Mouse (Mus musculus): ENCODE results near the gene Surf4. TPM values are rescaled to one million over a fixed set of nuclear protein-coding genes. Genes with fewer than 3 reads are reported as not detected.

The Surf4 gene
- 382 and 644 TPM in 2 replicates for polyA plus RNA-seq (2012; rRNA removed)

DNA sequence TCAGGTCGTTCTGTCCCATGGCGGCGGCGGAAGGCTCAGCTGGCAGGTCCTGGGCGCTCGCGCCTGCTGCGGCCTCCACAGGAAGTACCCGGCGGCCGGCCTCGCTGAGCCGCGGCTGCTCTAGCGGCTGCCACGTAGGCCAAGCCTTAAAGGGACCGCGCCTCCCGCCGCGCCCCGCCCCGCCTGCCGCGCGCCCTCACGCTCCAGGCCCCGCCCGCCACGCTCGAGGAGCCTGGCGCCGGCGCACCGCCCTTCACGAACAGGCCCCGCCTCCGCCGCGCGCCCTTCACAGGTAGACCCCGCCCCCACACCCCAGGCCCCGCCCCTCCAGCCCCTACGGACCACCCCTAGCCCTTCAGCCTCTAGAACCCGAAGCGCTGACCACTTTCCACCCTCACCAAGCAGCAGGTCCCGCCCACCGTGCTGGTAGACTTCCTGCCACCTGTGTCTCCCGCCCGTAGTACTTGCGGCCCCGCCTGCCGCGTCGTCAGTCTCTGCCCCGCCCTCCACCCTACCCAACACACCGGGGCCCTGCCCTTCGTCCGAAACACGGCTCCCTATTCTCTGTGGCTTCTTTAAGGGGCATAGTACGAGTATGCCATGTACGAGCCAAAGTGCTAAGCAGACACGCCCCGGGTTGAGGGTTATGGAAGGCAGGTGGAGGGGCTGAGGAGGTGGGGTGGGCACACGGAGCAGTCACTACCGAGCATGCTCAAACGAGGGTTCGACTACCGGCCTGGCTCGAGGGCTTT lies at the start of gene Surf4, which contains the start of gene Stkld1:
Surf4 (minus strand) TSS at position 625 of the 752 bp plus-strand sequence.
Stkld1 (plus strand) TSS at position 744 of the 752 bp plus-strand sequence.
- Histone ChIP-seq H3K4me3 (ENCODE audit: low read depth, low read length) (peak within 1 kb of the TSS; percentile 94), H3K36me3 (ENCODE audit: control insufficient read depth, insufficient read depth, low read length) (peaks cover 14% of the 10 kb centered on the region), H3K27me3 (ENCODE audit: control insufficient read depth, insufficient read depth, low read length) (no peaks in the 10 kb centered on the region), H3K27ac (ENCODE audit: insufficient read depth, low read depth, low read length) (peak within 1 kb of the TSS; percentile 93), H3K4me1 (ENCODE audit: control insufficient read depth, insufficient read depth, insufficient read length, low read length) (peaks cover 32% of the 10 kb centered on the region)
- under 1% methylated on average over 55 of the region's 70 CpGs for WGBS
- TF ChIP-seq CTCF (IDR thresholded peaks at IDR 0.05; ENCODE audit: extremely low read depth, insufficient read length, insufficient replicate concordance, low read depth, low read length) (no peak), POLR2A (IDR thresholded peaks at IDR 0.05; ENCODE audit: low read depth, low read length) (peak; percentile 95)

DNA sequence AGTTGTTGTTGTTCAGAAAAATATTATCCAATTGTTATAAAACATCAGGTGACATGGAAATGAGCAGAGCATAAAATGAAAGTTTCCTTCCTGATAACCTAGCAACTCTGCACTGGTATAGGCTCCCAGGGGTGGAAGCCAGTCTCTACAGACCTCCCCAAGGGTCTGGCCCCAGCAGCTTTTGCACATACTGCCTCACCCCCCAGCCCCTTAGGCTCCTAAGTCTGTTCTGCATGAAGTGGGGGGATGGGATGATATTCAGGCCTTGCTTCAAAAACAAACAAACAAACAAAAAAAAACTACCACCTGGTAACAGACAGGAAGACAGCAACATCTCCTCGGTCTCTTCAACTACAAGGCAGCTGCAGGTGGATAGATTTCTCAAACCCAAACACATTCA lies 46.6 kb upstream of the Surf4 start:
- TF ChIP-seq POLR2A (IDR thresholded peaks at IDR 0.05; ENCODE audit: low read depth, low read length) (no peak), CTCF (IDR thresholded peaks at IDR 0.05; ENCODE audit: extremely low read depth, insufficient read length, insufficient replicate concordance, low read depth, low read length) (no peak)
- WGBS: 76% methylated on average over 1 of the region's 1 CpGs
- H3K27ac ChIP-seq (ENCODE audit: insufficient read depth, low read depth, low read length): no peak overlapping the region
- no peak overlapping the region for H3K4me3 ChIP-seq (ENCODE audit: low read depth, low read length)
- H3K36me3 ChIP-seq (ENCODE audit: control insufficient read depth, insufficient read depth, low read length): no peaks in the 10 kb centered on the region
- no peaks in the 10 kb centered on the region for H3K27me3 ChIP-seq (ENCODE audit: control insufficient read depth, insufficient read depth, low read length)
- H3K4me1 ChIP-seq (ENCODE audit: control insufficient read depth, insufficient read depth, insufficient read length, low read length): no peaks in the 10 kb centered on the region; the same call in 1 of the 2 replicates

DNA sequence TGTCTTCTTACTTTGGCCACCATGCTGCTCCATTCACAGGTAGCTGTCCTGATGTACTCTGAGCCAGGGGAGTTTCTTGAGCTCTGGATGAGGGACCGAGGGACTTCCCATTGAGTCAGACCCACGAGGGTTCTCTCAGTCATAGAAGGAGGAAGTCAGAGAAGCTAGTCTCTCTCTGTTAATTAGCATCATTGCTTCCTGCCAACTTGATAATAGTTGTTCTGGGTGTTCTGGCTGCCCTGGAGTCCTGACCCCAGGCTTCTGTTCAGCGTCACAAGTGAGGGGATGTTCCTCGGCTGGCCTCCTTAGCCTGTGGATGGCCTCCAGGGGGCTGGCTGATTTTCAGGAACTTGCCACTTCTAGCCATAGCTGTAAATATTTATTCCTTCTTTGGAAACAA lies 40.2 kb upstream of the Surf4 start:
- Histone ChIP-seq H3K27me3 (ENCODE audit: control insufficient read depth, insufficient read depth, low read length) (peaks cover 3% of the 10 kb centered on the region; the same call in 1 of the 2 replicates), H3K4me3 (ENCODE audit: low read depth, low read length) (no peak overlapping the region), H3K27ac (ENCODE audit: insufficient read depth, low read depth, low read length) (peak overlapping the region; percentile 42; the same call in 1 of the 2 replicates), H3K36me3 (ENCODE audit: control insufficient read depth, insufficient read depth, low read length) (no peaks in the 10 kb centered on the region), H3K4me1 (ENCODE audit: control insufficient read depth, insufficient read depth, insufficient read length, low read length) (peaks cover 4% of the 10 kb centered on the region; the same call in 1 of the 2 replicates)
- TF ChIP-seq POLR2A (IDR thresholded peaks at IDR 0.05; ENCODE audit: low read depth, low read length) (no peak), CTCF (IDR thresholded peaks at IDR 0.05; ENCODE audit: extremely low read depth, insufficient read length, insufficient replicate concordance, low read depth, low read length) (no peak)
- 33% methylated on average over 4 of the region's 4 CpGs for WGBS

DNA sequence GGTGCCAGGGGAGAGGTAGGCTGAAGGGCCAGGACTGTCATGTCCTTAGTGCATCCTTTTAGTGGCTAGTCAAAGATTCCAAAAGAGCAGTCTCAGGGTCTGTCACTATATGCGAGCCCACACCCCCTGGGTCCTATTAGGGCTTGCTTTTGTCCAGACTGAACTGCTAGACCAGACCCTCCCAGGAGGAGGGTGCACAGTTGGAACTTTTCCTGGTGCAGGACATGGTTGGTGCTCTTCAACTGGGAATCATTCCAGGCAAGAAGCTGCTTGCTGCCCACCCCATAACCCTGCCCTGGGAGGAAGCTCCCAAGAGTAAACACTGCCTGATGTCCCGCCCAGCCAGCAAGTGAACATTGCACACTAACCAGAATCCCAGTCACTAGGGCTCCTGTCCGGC lies 39.4 kb upstream of the Surf4 start, which contains the start of gene Adamts13:
Adamts13 (plus strand) TSS at position 301 of the 400 bp plus-strand sequence.
- WGBS: 43% methylated on average over 3 of the region's 3 CpGs
- Histone ChIP-seq H3K36me3 (ENCODE audit: control insufficient read depth, insufficient read depth, low read length) (no peaks in the 10 kb centered on the region), H3K27ac (ENCODE audit: insufficient read depth, low read depth, low read length) (peak within 1 kb of the TSS; percentile 42; the same call in 1 of the 2 replicates), H3K27me3 (ENCODE audit: control insufficient read depth, insufficient read depth, low read length) (peaks cover 3% of the 10 kb centered on the region; the same call in 1 of the 2 replicates), H3K4me3 (ENCODE audit: low read depth, low read length) (no peak within 1 kb of the TSS), H3K4me1 (ENCODE audit: control insufficient read depth, insufficient read depth, insufficient read length, low read length) (peaks cover 4% of the 10 kb centered on the region; the same call in 1 of the 2 replicates)
- TF ChIP-seq CTCF (IDR thresholded peaks at IDR 0.05; ENCODE audit: extremely low read depth, insufficient read length, insufficient replicate concordance, low read depth, low read length) (no peak), POLR2A (IDR thresholded peaks at IDR 0.05; ENCODE audit: low read depth, low read length) (no peak)

DNA sequence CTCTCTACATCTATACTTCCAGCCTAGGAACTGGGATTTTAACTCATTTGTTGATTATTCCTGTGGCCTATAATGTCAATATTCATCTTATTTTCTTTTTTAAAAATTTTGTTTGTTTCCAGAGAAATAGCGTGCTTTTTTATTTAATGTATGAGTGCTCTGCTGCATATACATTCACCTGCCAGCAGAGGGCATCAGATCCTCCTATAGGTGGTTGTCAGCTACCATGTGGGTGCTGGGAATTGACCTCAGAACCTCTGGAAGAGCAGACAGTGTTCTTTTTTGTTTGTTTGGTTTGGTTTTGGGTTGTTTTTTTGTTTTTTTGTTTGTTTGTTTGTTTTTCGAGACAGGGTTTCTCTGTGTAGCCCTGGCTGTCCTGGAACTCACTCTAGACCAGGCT lies 33.5 kb upstream of the Surf4 start:
- WGBS: 91% methylated on average over 2 of the region's 2 CpGs
- no peak overlapping the region for H3K27ac ChIP-seq (ENCODE audit: insufficient read depth, low read depth, low read length)
- TF ChIP-seq POLR2A (IDR thresholded peaks at IDR 0.05; ENCODE audit: low read depth, low read length): no peak
- TF ChIP-seq CTCF (IDR thresholded peaks at IDR 0.05; ENCODE audit: extremely low read depth, insufficient read length, insufficient replicate concordance, low read depth, low read length): peak; percentile 7; the same call in 1 of the 2 replicates
- peaks cover under 1% of the 10 kb centered on the region for H3K36me3 ChIP-seq (ENCODE audit: control insufficient read depth, insufficient read depth, low read length)
- H3K27me3 ChIP-seq (ENCODE audit: control insufficient read depth, insufficient read depth, low read length): no peaks in the 10 kb centered on the region
- H3K4me1 ChIP-seq (ENCODE audit: control insufficient read depth, insufficient read depth, insufficient read length, low read length): peaks cover 6% of the 10 kb centered on the region; the same call in 1 of the 2 replicates
- no peak overlapping the region for H3K4me3 ChIP-seq (ENCODE audit: low read depth, low read length)

DNA sequence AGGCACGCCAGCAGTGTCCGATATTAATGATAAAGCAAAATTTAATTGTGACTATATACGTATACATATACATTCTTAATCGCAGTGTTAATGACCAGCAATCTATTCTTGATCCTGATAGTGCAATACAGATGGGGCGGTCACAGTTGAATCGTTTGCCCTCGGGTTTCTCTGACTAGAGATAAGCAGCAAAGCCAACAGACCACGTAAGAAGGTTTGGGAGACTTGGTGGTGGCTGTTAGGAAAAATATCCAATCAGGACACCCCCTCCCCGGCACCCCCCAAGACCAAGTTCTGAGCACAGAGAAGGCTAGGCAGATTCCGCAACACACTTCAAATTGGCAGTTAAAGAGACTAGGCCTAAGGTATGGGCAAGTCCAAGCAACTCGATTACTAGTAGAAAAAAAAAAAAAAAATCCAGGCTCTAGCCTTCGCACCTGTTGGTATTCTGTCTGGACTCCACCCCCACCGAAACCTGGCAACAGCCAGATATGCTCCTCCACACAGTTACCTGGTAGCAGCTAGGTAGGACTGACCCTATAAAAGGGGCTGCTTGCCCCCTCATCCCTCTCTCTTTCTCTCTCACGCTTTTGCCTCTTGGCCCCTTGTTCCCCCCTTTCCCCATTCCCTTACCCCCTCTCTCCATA lies 31.1 kb upstream of the Surf4 start:
- WGBS: 7% methylated on average over 14 of the region's 14 CpGs
- Histone ChIP-seq H3K4me1 (ENCODE audit: control insufficient read depth, insufficient read depth, insufficient read length, low read length) (peaks cover 4% of the 10 kb centered on the region; the same call in 1 of the 2 replicates), H3K27me3 (ENCODE audit: control insufficient read depth, insufficient read depth, low read length) (no peaks in the 10 kb centered on the region), H3K27ac (ENCODE audit: insufficient read depth, low read depth, low read length) (peak overlapping the region; percentile 92), H3K36me3 (ENCODE audit: control insufficient read depth, insufficient read depth, low read length) (peaks cover 15% of the 10 kb centered on the region), H3K4me3 (ENCODE audit: low read depth, low read length) (peak overlapping the region; percentile 90)
- no peak for TF ChIP-seq POLR2A (IDR thresholded peaks at IDR 0.05; ENCODE audit: low read depth, low read length)
- TF ChIP-seq CTCF (IDR thresholded peaks at IDR 0.05; ENCODE audit: extremely low read depth, insufficient read length, insufficient replicate concordance, low read depth, low read length): no peak
